In the genomic region with DNA sequence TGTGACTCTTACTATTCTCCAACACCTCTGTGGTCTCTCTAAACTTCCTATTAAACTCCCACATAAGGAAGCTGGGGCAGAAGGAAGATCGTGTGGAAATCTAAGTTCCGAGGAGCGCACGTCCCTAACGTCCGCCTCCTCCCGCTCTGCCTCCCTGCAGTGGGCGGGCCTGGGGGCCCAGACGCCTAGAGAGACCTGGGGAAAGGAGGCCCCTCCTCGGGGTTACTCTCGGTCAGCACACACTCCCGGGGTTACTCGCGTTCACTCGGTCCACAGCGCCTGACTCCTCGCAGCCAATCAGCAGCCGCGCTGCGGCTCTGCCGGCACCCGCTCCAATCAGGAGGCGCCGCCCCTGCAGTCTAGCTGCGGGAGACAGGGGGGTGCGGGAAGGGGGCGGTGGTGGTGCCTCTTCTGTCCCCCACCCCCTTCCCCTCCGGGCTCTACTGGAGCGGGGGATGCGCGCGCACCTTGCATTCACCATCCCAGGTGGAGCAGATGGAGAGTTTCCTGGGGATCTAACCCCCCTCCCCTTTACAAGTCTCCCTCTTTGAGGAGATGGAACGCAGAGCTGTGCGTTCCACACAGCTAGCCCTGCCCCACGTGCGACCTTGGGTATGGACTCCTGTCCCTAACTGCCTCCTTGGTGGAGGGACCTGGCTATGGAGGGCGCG, we compare ENCODE assay signal across 8 mouse cellular contexts. TPM values are rescaled to one million over a fixed set of nuclear protein-coding genes. Genes with fewer than 3 reads are reported as not detected.
A peak's percentile ranks its signal among the peaks of the same experiment; 100 is the strongest.
DNase-seq lines count a peak whose midpoint lies in the region; ATAC-seq and TF ChIP-seq lines count a peak whose summit lies in the region.

No protein-coding gene starts in this region.

- peak; percentile 24; the same call in 1 of the 2 replicates for TF ChIP-seq POLR2A in cortical plate, adult 2 months (IDR thresholded peaks at IDR 0.05; ENCODE audit: extremely low read depth, insufficient read depth, low read length)

- peak overlapping the region; percentile 79 for H3K27ac ChIP-seq in cortical plate, adult 2 months (ENCODE audit: insufficient read depth, low read length)

- peak; percentile 94 for ATAC-seq in megakaryocyte, adult 5-6 weeks (ENCODE audit: poor library complexity, severe bottlenecking)

- peak; percentile 73 for DNase-seq in adipocyte (ENCODE audit: low spot score)
- peak; percentile 72 to 81 for DNase-seq in gastrocnemius, adult 8-10 months (ENCODE audit: low spot score in 2 of 2)
- peak; percentile 93 for DNase-seq in hindlimb bud, embryonic 11.5 days (ENCODE audit: extremely low spot score, low read depth, low spot score)
- peak; percentile 79 to 94 for DNase-seq in left cerebral cortex, adult 8-10 months (ENCODE audit: low spot score in 2 of 2)
- peak; percentile 96 for DNase-seq in right cerebral cortex, adult 18-20 months
- peak; percentile 80 for DNase-seq in urinary bladder, adult 2 months (ENCODE audit: low spot score)

- TF ChIP-seq CTCF in cortical plate, adult 2 months (IDR thresholded peaks at IDR 0.05; ENCODE audit: extremely low read depth, insufficient read depth, low read length), result no peak

- H3K4me1 ChIP-seq in cortical plate, adult 2 months (ENCODE audit: control insufficient read depth, insufficient read depth, low read length), result peaks cover 8% of the 10 kb centered on the region

- peak overlapping the region; percentile 54 for H3K4me3 ChIP-seq in cortical plate, adult 2 months (ENCODE audit: insufficient read depth, low read length)

RNA-seq across cellular contexts. Expression of a gene that starts 9.3 kb away (rescaled TPM):
- polyA plus RNA-seq in cortical plate, adult 2 months (2012; rRNA removed), result 600 and 717 TPM in 2 replicates
- 1 to 10 TPM; 3.7 to 7.8 (median 7.1) TPM for total RNA-seq in gastrocnemius, adult 8-10 months (2022)
- total RNA-seq in left cerebral cortex, adult 8-10 months (2022), result 100 to 1,000 TPM; 702 to 768 (median 723) TPM
- total RNA-seq in megakaryocyte, adult 5-6 weeks (2015), result 30.0 and 33.3 TPM in 2 replicates
- total RNA-seq in megakaryocyte, adult 5-6 weeks (2017), result 26.9 and 28.9 TPM in 2 replicates
- polyA plus RNA-seq in urinary bladder, adult 2 months (2012; rRNA removed), result 121 and 151 TPM in 2 replicates

RNA-seq across cellular contexts. Expression of a gene that starts 48.7 kb away (rescaled TPM):
- polyA plus RNA-seq in cortical plate, adult 2 months (2012; rRNA removed), result 0.25 and 0.33 TPM in 2 replicates
- total RNA-seq in gastrocnemius, adult 8-10 months (2022), result under 1 TPM in 1 of 4 experiments, not detected in 3; 0.13 TPM
- total RNA-seq in left cerebral cortex, adult 8-10 months (2022), result 1 to 10 TPM; 2.3 to 3.4 (median 2.8) TPM
- total RNA-seq in megakaryocyte, adult 5-6 weeks (2015), result 0.40 TPM in 1 of 2 replicates, not detected in the other
- total RNA-seq in megakaryocyte, adult 5-6 weeks (2017), result 0.12 TPM in 1 of 2 replicates, not detected in the other
- polyA plus RNA-seq in urinary bladder, adult 2 months (2012; rRNA removed), result 0.87 and 1.0 TPM in 2 replicates

Comparison
In these comparisons a context has a peak if more than half of its experiments do, and no peak if none do; other contexts are left out.
1. Peak in every context shown above with its lines: DNase-seq, ATAC-seq, H3K4me3 ChIP-seq and H3K27ac ChIP-seq.
2. RNA of a gene that starts 9.3 kb away (total RNA-seq): 702 to 768 TPM in left cerebral cortex, adult 8-10 months; 26.9 to 33.3 TPM in megakaryocyte, adult 5-6 weeks and 3.7 to 7.8 TPM in gastrocnemius, adult 8-10 months; every median in the first group is over 10 times any median in the second.